Mouse (Mus musculus): ENCODE measurements around the gene Apoc1. TPM values are rescaled to one million over a fixed set of nuclear protein-coding genes. Genes with fewer than 3 reads are reported as not detected.
A peak's percentile ranks its signal among the peaks of the same experiment; 100 is the strongest.
"Not testable (repeated sequence)": the region's sequence is repeated elsewhere in the genome, so short reads cannot be mapped to it uniquely, and the experiment has no call there.

Apoc1 gene
- polyA plus RNA-seq, 1 experiment from 2014 or later, result 34.7 TPM

GRCm38 (mm10) chr7:19690845-19691244, 1.6 kb downstream of the Apoc1 start:
- 73% methylated on average over 4 of the region's 4 CpGs for WGBS
- Histone ChIP-seq H3K27ac (ENCODE audit: low read depth, low read length) (no peak overlapping the region; the same call in 1 of the 2 replicates), H3K4me1 (replicated peaks; ENCODE audit: control insufficient read depth, insufficient read depth, low read length) (peaks cover 16% of the 10 kb centered on the region; the same call in 1 of the 2 replicates), H3K4me2 (replicated peaks; ENCODE audit: low read depth) (no peak overlapping the region), H3K36me3 (ENCODE audit: control insufficient read depth, insufficient read depth) (no peaks in the 10 kb centered on the region), H3K9ac (ENCODE audit: low read depth, low read length) (no peak overlapping the region), H3K9me3 (ENCODE audit: control insufficient read depth) (no peaks in the 10 kb centered on the region), H3K27me3 (replicated peaks; ENCODE audit: control insufficient read depth, insufficient read depth, low read length) (no peaks in the 10 kb centered on the region), H3K4me3 (ENCODE audit: low read depth, low read length) (no peak overlapping the region)
- no peak for TF ChIP-seq CTCF (IDR thresholded peaks at IDR 0.05; ENCODE audit: low read depth)
- no peak for ATAC-seq

DNA sequence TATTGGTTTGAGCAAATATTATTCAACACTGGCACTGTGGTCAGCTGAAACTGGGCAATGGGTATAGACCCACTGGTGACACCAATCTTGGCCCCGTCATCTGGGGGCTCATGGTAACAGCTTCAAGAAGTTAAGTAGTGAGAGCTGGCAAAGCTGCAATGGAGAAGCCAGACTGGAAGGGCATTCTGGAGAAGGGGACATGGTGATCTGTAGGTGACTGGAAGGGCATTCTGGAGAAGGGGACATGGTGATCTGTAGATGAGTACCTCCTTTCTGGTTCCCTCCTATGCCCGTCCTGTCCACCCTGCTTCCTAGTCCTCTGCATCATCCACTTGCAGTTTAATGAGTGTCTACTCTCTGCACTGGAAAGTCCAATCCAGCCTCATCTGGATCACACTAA, 3.8 kb downstream of the Apoc1 start:
- TF ChIP-seq CTCF (IDR thresholded peaks at IDR 0.05; ENCODE audit: low read depth), result no peak
- no peak for ATAC-seq

GRCm38 (mm10) chr7:19688101-19688500, 4.4 kb downstream of the Apoc1 start:
- Histone ChIP-seq H3K36me3 (ENCODE audit: control insufficient read depth, insufficient read depth) (no peaks in the 10 kb centered on the region), H3K27me3 (replicated peaks; ENCODE audit: control insufficient read depth, insufficient read depth, low read length) (no peaks in the 10 kb centered on the region), H3K9me3 (ENCODE audit: control insufficient read depth) (no peaks in the 10 kb centered on the region), H3K9ac (ENCODE audit: low read depth, low read length) (no peak overlapping the region), H3K27ac (ENCODE audit: low read depth, low read length) (no peak overlapping the region), H3K4me1 (replicated peaks; ENCODE audit: control insufficient read depth, insufficient read depth, low read length) (peaks cover 8% of the 10 kb centered on the region; the same call in 1 of the 2 replicates), H3K4me3 (ENCODE audit: low read depth, low read length) (no peak overlapping the region), H3K4me2 (replicated peaks; ENCODE audit: low read depth) (no peak overlapping the region)
- ATAC-seq, result no peak
- 95% methylated on average over 10 of the region's 10 CpGs for WGBS
- no peak for TF ChIP-seq CTCF (IDR thresholded peaks at IDR 0.05; ENCODE audit: low read depth)

More for the DNA sequence above, 3.8 kb downstream of the Apoc1 start:
- Histone ChIP-seq H3K27ac (ENCODE audit: low read depth, low read length) (no peak overlapping the region), H3K9me3 (ENCODE audit: control insufficient read depth) (no peaks in the 10 kb centered on the region), H3K4me2 (replicated peaks; ENCODE audit: low read depth) (no peak overlapping the region), H3K36me3 (ENCODE audit: control insufficient read depth, insufficient read depth) (no peaks in the 10 kb centered on the region), H3K27me3 (replicated peaks; ENCODE audit: control insufficient read depth, insufficient read depth, low read length) (no peaks in the 10 kb centered on the region), H3K4me1 (replicated peaks; ENCODE audit: control insufficient read depth, insufficient read depth, low read length) (peaks cover 9% of the 10 kb centered on the region; the same call in 1 of the 2 replicates), H3K9ac (ENCODE audit: low read depth, low read length) (no peak overlapping the region), H3K4me3 (ENCODE audit: low read depth, low read length) (no peak overlapping the region)
- 91% methylated on average over 2 of the region's 2 CpGs for WGBS

DNA sequence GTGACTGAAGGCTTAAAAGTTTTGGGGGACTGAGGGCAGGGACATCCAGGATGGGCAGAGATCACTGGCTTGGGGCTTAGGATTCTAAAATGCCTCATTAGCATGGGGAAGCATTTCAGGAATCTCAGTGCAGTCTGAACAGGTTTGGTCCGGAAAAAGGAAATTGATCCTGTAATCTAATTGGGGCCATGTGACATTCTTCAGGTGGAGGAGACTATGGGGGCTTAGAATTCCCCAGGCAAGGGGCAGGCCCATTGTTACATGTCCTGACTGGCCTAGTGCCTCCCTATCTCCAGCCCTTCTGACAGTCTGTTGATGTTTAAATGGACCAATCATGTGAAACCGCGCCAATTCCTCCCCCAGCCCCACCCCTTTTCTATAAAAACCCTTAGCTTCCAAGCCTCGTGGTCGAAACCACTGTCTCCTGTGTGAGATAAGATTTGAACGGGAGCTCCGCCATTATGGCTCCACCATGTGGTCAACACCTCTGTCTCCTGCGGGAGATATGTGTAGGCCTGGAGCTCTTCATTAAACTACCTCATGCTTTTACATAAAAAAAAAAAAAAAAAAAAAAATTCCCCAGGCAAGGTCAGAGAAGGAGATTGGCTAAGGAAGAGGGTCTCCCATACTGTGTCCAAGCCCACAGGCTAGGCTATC, 5.4 kb downstream of the Apoc1 start:
- H3K36me3 ChIP-seq (ENCODE audit: control insufficient read depth, insufficient read depth); H3K27me3 ChIP-seq (replicated peaks; ENCODE audit: control insufficient read depth, insufficient read depth, low read length); H3K4me3 ChIP-seq (ENCODE audit: low read depth, low read length); H3K4me1 ChIP-seq (replicated peaks; ENCODE audit: control insufficient read depth, insufficient read depth, low read length); H3K9me3 ChIP-seq (ENCODE audit: control insufficient read depth); H3K27ac ChIP-seq (ENCODE audit: low read depth, low read length); H3K9ac ChIP-seq (ENCODE audit: low read depth, low read length); H3K4me2 ChIP-seq (replicated peaks; ENCODE audit: low read depth): not testable (repeated sequence)
- WGBS, result 50% methylated on average over 8 of the region's 8 CpGs
- 0 out of 2 replicates have a peak, but pooled peaks have one; percentile 9 for ATAC-seq
- peak; percentile 33; the same call in 1 of the 2 replicates for TF ChIP-seq CTCF (IDR thresholded peaks at IDR 0.05; ENCODE audit: low read depth)

- no peak overlapping the region for H3K4me3 ChIP-seq (ENCODE audit: low read depth, low read length)
- ATAC-seq, result peak; percentile 37; the same call in 1 of the 2 replicates
- no peaks in the 10 kb centered on the region for H3K4me1 ChIP-seq (replicated peaks; ENCODE audit: control insufficient read depth, insufficient read depth, low read length)
- H3K9ac ChIP-seq (ENCODE audit: low read depth, low read length), result no peak overlapping the region
- WGBS, result 68% methylated on average over 6 of the region's 6 CpGs
- H3K4me2 ChIP-seq (replicated peaks; ENCODE audit: low read depth), result no peak overlapping the region
- H3K36me3 ChIP-seq (ENCODE audit: control insufficient read depth, insufficient read depth), result no peaks in the 10 kb centered on the region
- no peak for TF ChIP-seq CTCF (IDR thresholded peaks at IDR 0.05; ENCODE audit: low read depth)
- no peak overlapping the region for H3K27ac ChIP-seq (ENCODE audit: low read depth, low read length)
- no peaks in the 10 kb centered on the region for H3K9me3 ChIP-seq (ENCODE audit: control insufficient read depth)
- H3K27me3 ChIP-seq (replicated peaks; ENCODE audit: control insufficient read depth, insufficient read depth, low read length), result no peaks in the 10 kb centered on the region
Measured at GRCm38 (mm10) chr7:19686521-19686920, 5.9 kb downstream of the Apoc1 start.

DNA sequence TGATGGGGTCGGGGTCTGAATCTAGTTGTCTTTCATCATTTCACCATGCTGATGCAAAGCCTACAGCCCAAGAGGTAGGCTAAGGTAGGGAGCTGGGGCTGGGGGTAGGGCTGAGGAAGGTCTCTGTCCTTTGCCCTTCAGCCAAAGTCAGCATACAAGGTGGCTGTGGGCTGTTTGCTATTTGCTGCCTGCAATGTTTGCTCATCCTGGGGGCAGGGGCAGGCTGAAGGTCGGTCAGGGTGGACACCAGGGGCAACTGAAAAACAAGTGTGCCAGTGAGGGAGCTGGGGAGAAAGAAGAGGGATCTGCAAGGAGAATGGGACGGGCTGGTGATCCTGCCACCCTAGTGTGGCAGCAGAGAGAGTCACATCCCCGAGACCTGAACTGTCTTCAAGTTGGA, 7.1 kb downstream of the Apoc1 start:
- ATAC-seq, result no peak
- Histone ChIP-seq H3K9ac (ENCODE audit: low read depth, low read length) (no peak overlapping the region), H3K4me3 (ENCODE audit: low read depth, low read length) (no peak overlapping the region), H3K27ac (ENCODE audit: low read depth, low read length) (no peak overlapping the region), H3K27me3 (replicated peaks; ENCODE audit: control insufficient read depth, insufficient read depth, low read length) (no peaks in the 10 kb centered on the region), H3K9me3 (ENCODE audit: control insufficient read depth) (no peaks in the 10 kb centered on the region), H3K36me3 (ENCODE audit: control insufficient read depth, insufficient read depth) (no peaks in the 10 kb centered on the region), H3K4me1 (replicated peaks; ENCODE audit: control insufficient read depth, insufficient read depth, low read length) (no peaks in the 10 kb centered on the region), H3K4me2 (replicated peaks; ENCODE audit: low read depth) (no peak overlapping the region)
- no peak for TF ChIP-seq CTCF (IDR thresholded peaks at IDR 0.05; ENCODE audit: low read depth)
- 55% methylated on average over 4 of the region's 4 CpGs for WGBS

Data from intestine, postnatal 0 days (tissue).